Mouse (Mus musculus) forebrain, postnatal 0 days (tissue): ENCODE measurements around the gene Zfp385b. TPM values are rescaled to one million over a fixed set of nuclear protein-coding genes. Genes with fewer than 3 reads are reported as not detected.

Experiments used
- ATAC-seq: fragments of 200-750 bp; cut with Nextera tagmentation; 2 replicates; pipeline ENCODE4 v1.8.0; 2017; ENCODE audit warnings: mild to moderate bottlenecking, moderate library complexity
- DNase-seq: peaks from one replicate; pipeline ENCODE4 v3.0.0-alpha.2; 2015
- H3K27ac ChIP-seq: fragments of 300-500 bp; sonication (generic); 2 replicates; pipeline ENCODE4 v1.5.1; 2014; ENCODE audit warnings: low read depth, mild to moderate bottlenecking, antibody characterized with exemption, low read length, moderate library complexity, mixed read lengths
- H3K27me3 ChIP-seq: fragments of 300-500 bp; sonication (generic); 2 replicates; pipeline ENCODE4 v1.6.1; 2014; ENCODE audit warnings: mild to moderate bottlenecking, low read length, mixed read lengths; ENCODE audit not compliant: insufficient read depth
- H3K36me3 ChIP-seq: fragments of 300-500 bp; sonication (generic); 2 replicates; pipeline ENCODE4 v1.6.1; 2014; ENCODE audit warnings: mild to moderate bottlenecking, moderate library complexity; ENCODE audit not compliant: insufficient read depth
- H3K4me1 ChIP-seq: fragments of 300-500 bp; sonication (generic); 2 replicates; pipeline ENCODE4 v1.6.1; 2014; ENCODE audit warnings: antibody characterized with exemption; ENCODE audit not compliant: insufficient read depth
- H3K4me2 ChIP-seq: fragments of 300-500 bp; sonication (generic); 2 replicates; pipeline ENCODE4 v1.6.1; 2014; ENCODE audit warnings: low read depth, mild to moderate bottlenecking, moderate library complexity
- H3K4me3 ChIP-seq: fragments of 300-500 bp; sonication (generic); 2 replicates; pipeline ENCODE4 v1.5.1; 2014; ENCODE audit warnings: low read depth, low read length, mixed read lengths
- H3K9ac ChIP-seq: fragments of 300-500 bp; sonication (generic); 2 replicates; pipeline ENCODE4 v1.6.1; 2014; ENCODE audit warnings: mild to moderate bottlenecking
- H3K9me3 ChIP-seq: fragments of 300-500 bp; sonication (generic); 2 replicates; pipeline ENCODE4 v1.6.1; 2016; ENCODE audit warnings: low read length
- CTCF ChIP-seq: sonication (generic); IDR thresholded peaks from 2 replicates; pipeline ENCODE4 v1.5.1; 2016; ENCODE audit warnings: antibody characterized with exemption, control low read depth, low read depth
- WGBS: fragments of 180-500 bp; shearing (Covaris S2); extraction: QIAGEN DNeasy Blood & Tissue Kit; methylation state at CpG from one replicate; pipeline ENCODE4 v1.1.7; 2014; 5-methylcytosine and 5-hydroxymethylcytosine counted together
- polyA plus RNA-seq: library from polyadenylated mRNA; unstranded; fragments of >200 nt; fragmentation: Nextera tagmentation; extraction: Ambion mirVana; gene quantifications from 2 replicates; pipeline ENCODE4 v1.2.1, GENCODE M21; 2015
- total RNA-seq: library from RNA; depleted of rRNA; stranded (reverse); fragments of >200 nt; gene quantifications from 2 replicates; pipeline ENCODE4 v1.2.3, GENCODE M21; 2014

Zfp385b gene
- total and polyA plus RNA-seq, 2 experiments from 2014 or later, result 10.0 to 20.4 TPM

- Histone ChIP-seq H3K27ac (no peak overlapping the region), H3K4me1 (no peaks in the 10 kb centered on the region), H3K27me3 (no peaks in the 10 kb centered on the region), H3K9me3 (no peaks in the 10 kb centered on the region), H3K36me3 (no peaks in the 10 kb centered on the region), H3K4me3 (no peak overlapping the region), H3K4me2 (no peak overlapping the region), H3K9ac (no peak overlapping the region)
- no peak for DNase-seq
- ATAC-seq, result no peak
- no peak for TF ChIP-seq CTCF
- WGBS, result 56% methylated on average over 1 of the region's 1 CpGs
Measured at GRCm38 (mm10) chr2:77543388-77543787, 276.1 kb downstream of the Zfp385b start.

- Histone ChIP-seq H3K4me1 (no peaks in the 10 kb centered on the region), H3K4me3 (no peak overlapping the region), H3K9me3 (no peaks in the 10 kb centered on the region), H3K4me2 (no peak overlapping the region), H3K9ac (no peak overlapping the region), H3K27me3 (no peaks in the 10 kb centered on the region), H3K36me3 (no peaks in the 10 kb centered on the region), H3K27ac (no peak overlapping the region)
- DNase-seq, result no peak
- no peak for ATAC-seq
- TF ChIP-seq CTCF, result no peak
- WGBS, result 66% methylated on average over 2 of the region's 2 CpGs
Measured at GRCm38 (mm10) chr2:77542605-77543004, 276.8 kb downstream of the Zfp385b start.

- no peak for ATAC-seq
- Histone ChIP-seq H3K9ac (no peak overlapping the region), H3K27me3 (no peaks in the 10 kb centered on the region), H3K9me3 (no peaks in the 10 kb centered on the region), H3K27ac (no peak overlapping the region), H3K4me2 (no peak overlapping the region), H3K36me3 (no peaks in the 10 kb centered on the region), H3K4me1 (no peaks in the 10 kb centered on the region), H3K4me3 (no peak overlapping the region)
- 76% methylated on average over 4 of the region's 4 CpGs for WGBS
- TF ChIP-seq CTCF, result no peak
- no peak for DNase-seq
Measured at GRCm38 (mm10) chr2:77541681-77542080, 277.8 kb downstream of the Zfp385b start.

GRCm38 (mm10) chr2:77540860-77541259 is 278.6 kb downstream of the Zfp385b start:
- no peaks in the 10 kb centered on the region for H3K27me3 ChIP-seq
- H3K4me1 ChIP-seq, result no peaks in the 10 kb centered on the region
- H3K4me2 ChIP-seq, result no peak overlapping the region
- no peak for TF ChIP-seq CTCF
- no peak overlapping the region for H3K4me3 ChIP-seq
- WGBS, result 83% methylated on average over 3 of the region's 3 CpGs
- H3K9me3 ChIP-seq, result no peaks in the 10 kb centered on the region
- ATAC-seq, result no peak
- DNase-seq, result no peak
- no peaks in the 10 kb centered on the region for H3K36me3 ChIP-seq
- no peak overlapping the region for H3K9ac ChIP-seq
- H3K27ac ChIP-seq, result no peak overlapping the region

GRCm38 (mm10) chr2:77536556-77536955 is 282.9 kb downstream of the Zfp385b start:
- H3K4me2 ChIP-seq, result no peak overlapping the region
- no peaks in the 10 kb centered on the region for H3K9me3 ChIP-seq
- H3K4me1 ChIP-seq, result no peaks in the 10 kb centered on the region
- H3K27ac ChIP-seq, result no peak overlapping the region
- H3K4me3 ChIP-seq, result no peak overlapping the region
- no peaks in the 10 kb centered on the region for H3K27me3 ChIP-seq
- no peak for TF ChIP-seq CTCF
- H3K36me3 ChIP-seq, result no peaks in the 10 kb centered on the region
- ATAC-seq, result no peak
- DNase-seq, result no peak
- 94% methylated on average over 3 of the region's 3 CpGs for WGBS
- no peak overlapping the region for H3K9ac ChIP-seq

- H3K9me3 ChIP-seq, result no peaks in the 10 kb centered on the region
- 89% methylated on average over 7 of the region's 7 CpGs for whole genome bisulfite sequencing
- H3K4me2 ChIP-seq, result no peak overlapping the region
- H3K4me3 ChIP-seq, result no peak overlapping the region
- no peaks in the 10 kb centered on the region for H3K4me1 ChIP-seq
- no peaks in the 10 kb centered on the region for H3K36me3 ChIP-seq
- H3K27me3 ChIP-seq, result no peaks in the 10 kb centered on the region
- H3K9ac ChIP-seq, result no peak overlapping the region
- DNase-seq (no peak), ATAC-seq (no peak)
- H3K27ac ChIP-seq, result no peak overlapping the region
- no peak for TF ChIP-seq CTCF
Measured at GRCm38 (mm10) chr2:77528079-77528752, 291.2 kb downstream of the Zfp385b start.

GRCm38 (mm10) chr2:77527616-77528015 is 291.8 kb downstream of the Zfp385b start:
- no peak for DNase-seq
- H3K9ac ChIP-seq, result no peak overlapping the region
- WGBS, result 81% methylated on average over 6 of the region's 6 CpGs
- no peaks in the 10 kb centered on the region for H3K9me3 ChIP-seq
- no peak overlapping the region for H3K4me3 ChIP-seq
- no peak overlapping the region for H3K27ac ChIP-seq
- TF ChIP-seq CTCF, result no peak
- H3K4me2 ChIP-seq, result no peak overlapping the region
- no peaks in the 10 kb centered on the region for H3K4me1 ChIP-seq
- H3K27me3 ChIP-seq, result no peaks in the 10 kb centered on the region
- no peak for ATAC-seq
- no peaks in the 10 kb centered on the region for H3K36me3 ChIP-seq
